Mouse (Mus musculus): ENCODE results near the gene Esrrb.

The Esrrb gene

DNA sequence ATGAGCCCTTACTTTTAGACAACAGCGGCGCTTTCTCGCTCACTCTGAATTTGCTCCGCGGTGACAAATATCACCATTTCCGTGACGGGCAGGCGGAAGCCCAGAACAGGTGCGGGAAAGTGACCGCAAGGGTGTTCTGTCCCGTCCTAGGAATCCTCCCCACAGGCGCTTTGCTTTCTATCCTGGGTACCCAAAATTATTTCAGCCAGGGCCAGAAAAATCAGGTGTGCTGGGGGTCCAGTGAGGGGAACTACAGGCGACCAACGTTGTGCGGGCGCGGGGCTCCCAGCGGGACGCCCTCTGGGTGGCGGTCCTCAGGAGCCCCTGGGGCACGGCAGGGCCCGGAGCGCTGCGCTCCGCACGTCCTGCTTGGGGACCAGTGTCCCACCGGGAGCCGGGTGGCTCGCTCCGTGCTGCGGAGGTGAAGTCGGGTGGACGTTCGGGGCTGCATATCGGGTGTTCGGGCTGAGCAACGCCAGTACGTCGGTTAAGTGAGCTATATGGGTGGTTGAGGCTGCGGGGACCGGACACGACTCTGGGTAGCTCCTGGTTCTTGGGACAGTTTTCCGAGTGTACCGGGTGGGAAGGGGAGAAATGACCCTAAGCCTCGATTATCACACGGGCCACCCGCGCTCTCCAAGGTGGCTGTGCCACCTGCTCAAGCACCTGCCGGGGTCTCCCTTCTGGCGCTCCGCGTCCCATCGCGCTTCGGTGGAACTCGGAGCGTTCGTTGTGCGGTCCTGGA, 61.4 kb downstream of the Esrrb start:
- DNase-seq: no peak

DNA sequence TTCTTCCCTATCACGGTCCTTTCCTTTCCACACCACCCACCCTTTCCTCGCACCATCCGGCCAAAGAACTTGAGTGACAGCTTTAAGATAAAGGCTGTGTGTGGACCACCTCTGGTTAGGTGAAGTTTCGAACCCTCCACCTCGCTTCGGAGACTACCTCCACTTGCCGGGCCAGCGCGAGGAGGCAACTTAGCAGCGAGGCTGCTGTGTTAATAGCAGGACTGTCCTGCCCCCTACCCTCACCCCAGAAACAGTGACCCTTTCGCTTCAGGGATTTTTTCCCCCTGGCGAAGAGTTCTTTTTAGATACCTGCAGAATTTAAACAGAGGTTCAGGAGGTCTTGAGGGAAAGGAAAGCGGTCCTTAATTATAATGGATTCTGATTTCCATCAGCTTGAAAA, 62.2 kb downstream of the Esrrb start:
- no peak for DNase-seq

DNA sequence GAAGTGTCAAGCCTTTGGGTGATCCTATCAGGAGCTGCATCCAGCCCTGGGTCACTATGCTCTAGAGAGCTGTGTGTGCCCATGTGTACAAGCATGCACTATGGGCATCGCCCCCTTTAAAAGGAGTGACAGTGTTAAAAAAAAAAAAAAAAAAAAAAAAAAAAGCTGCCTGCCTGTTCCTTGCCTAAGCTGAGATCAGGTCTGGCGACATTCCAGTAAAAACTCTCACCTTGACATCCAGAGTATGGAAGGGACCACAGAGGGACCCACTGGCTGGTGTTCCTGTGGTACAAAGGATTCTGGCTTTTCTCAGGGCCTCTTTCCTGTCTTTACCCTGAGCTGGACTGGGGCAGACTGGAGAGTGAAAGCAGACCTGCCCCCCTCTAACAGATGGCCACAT, 66.7 kb downstream of the Esrrb start:
- DNase-seq: no peak

DNA sequence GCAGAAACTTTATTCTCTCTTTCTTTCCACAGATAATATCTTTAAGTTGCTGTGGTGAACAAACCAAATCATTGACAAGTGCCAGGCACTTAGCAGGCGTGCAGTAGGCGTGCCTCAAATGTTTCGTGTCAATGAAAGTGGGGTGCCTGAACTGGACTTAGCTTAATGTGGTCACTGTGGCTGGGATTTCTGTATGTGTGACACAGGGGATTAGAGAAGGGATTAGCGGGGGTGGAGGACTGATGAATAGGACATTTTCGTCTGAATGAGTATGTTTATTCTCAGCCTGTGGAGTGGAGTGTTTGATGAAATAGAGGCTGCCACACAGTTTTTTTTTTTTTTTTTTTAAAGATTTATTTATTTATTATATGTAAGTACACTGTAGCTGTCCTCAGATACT, 70.8 kb downstream of the Esrrb start:
- DNase-seq: no peak

DNA sequence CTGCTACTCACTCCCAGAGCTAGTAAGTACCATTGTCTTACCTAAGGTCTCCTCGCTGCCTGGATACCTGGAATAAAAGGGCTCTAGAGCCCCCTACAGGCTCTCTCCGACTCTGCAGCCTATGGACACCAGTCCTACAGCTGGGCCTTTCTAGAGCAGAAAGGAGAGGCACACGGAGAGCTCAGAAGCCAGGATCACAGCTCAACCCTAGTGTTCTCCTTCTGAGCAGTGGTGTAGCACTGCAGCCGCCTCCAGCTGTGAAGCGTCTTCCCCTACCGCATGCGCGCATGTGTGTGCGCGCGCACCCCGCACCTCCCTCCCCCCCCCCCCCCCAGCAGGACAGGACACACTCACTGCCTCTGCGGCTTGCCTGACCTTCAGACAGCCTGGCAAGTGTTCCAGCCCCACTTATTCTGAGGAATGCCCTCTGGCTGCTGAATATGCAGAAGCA, 72.5 kb downstream of the Esrrb start:
- DNase-seq: peak; percentile 73

DNA sequence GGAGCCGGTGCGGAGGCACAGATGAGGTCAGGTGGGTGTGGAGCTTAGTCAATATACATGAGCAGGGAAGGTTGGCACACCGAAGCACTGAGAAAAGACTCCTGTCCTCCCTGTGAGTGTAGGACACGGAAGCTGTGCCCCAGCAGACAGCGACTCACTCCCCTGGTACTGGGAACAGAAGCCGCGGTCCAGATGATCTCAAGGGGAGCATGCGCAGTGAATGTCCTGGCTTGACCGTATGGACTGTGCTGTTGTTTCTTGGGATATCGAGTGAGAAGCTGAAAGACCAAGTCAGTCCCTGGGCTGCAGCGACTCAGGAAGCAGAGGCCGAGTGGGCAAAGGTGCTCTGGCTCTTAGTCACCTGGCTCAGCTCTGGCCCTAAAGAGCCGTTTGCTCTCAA, 74.7 kb downstream of the Esrrb start:
- no peak for DNase-seq

DNA sequence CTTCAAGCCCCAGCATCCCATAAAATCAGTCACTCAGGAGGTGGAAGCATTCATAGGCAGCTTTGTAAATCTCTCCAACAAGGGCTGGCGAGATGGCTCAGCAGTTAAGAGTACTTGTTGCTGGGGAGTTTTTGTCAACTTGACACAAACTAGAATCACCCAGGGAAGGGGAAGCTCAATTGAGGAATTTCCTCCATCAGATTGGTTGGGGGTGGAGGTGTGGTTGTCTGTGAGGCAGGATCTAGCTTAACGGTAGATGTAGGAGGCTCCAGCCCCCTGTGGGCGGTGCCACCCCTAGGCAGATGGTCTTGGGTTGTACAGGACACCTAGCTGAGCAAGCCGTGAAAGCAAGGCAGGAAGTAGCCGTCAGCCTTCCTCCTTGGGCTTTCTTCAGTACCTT, 89.9 kb downstream of the Esrrb start:
- DNase-seq: no peak

DNA sequence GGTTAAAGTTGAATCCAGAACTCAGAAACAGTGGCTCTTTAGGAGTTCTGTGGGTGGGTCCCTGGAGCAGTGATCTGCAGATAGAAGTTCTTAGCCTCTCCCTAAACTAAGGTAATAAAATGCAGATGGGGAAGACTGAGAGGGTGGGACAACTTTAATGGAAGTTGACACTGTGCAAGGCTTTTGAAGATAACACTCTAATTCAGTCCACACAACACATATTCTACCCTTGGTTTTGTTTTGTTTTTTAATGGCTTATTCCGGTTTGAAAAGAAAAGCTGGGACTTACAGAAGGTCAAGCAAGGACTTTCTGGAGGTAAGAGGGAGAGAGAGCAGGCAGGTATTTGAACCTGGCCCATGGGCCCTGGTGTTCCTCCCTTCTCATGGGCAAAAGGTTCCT, 94.1 kb downstream of the Esrrb start:
- no peak for DNase-seq

DNA sequence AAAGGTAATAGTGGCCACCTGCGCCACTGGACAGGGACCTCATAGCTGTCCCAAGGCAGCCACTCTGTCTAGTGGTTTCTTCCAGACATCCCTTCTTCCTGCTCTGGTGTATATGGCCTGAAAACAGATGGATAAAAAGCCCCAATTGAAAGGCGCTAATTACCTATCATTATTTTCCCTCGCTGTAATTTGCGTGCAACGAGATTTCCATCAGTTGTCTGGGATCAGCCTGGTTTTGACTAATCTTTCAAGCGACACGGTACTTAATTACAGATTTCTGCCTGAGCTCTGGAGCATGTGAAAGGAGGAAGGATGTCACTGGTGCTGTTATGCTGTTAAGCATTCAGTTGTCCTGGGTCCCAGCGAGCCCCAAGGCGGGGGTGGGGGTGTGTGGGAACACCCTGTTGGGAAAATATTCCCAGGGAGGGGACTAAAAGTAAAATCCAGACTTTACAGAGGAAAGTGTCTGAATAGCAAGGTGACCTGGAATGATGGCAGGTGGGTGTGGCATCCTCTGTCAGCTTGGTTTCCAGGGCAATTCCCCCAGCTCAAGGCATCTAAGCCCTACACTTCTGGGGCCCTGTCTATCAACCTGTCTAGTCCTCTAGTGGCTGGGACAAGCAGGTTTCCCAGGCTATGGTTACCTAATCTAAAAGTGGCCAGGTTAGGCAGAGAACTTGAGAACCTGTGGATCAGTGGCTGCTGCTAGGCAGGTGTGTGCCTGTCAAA, 102.0 kb downstream of the Esrrb start:
- DNase-seq: no peak

DNA sequence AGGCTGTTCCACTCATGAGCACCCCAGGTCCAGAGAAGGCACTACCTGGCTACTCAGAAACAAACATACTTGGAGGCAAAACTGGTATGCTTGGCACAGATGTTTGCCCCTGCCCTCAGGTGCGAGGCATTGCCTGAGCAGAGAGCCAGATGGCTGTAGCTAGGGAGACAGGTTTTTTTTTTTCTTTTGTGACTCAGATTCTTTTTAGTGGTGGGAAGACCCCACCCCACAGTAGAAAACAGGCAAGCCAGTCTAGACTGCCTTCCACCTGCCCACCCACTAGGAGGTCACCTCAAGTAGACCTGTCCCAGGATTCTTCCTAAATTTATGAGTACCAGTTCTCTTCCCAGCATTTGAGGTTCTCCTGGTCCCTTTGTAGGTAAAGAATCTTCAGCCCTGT, 103.5 kb downstream of the Esrrb start:
- DNase-seq: no peak

DNA sequence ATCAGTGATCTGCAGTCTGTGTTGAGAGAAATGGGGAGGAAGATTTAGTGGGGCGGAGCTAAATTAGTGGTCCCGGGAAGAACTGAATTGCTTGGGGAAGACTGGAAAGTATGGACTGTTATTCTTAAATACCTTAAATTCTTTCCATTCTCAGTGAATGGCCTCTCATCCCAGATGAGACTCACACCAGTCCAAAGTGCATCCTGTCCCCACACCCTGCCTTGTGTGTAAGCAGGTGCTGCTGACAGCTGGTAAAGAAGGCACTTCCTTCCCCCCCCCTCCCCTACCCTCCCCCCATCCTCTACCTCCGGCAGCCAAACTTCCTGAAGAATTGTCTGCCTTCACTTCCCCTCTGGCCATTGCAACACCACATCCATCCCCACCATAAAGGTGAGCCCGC, 105.3 kb downstream of the Esrrb start:
- DNase-seq: no peak

DNA sequence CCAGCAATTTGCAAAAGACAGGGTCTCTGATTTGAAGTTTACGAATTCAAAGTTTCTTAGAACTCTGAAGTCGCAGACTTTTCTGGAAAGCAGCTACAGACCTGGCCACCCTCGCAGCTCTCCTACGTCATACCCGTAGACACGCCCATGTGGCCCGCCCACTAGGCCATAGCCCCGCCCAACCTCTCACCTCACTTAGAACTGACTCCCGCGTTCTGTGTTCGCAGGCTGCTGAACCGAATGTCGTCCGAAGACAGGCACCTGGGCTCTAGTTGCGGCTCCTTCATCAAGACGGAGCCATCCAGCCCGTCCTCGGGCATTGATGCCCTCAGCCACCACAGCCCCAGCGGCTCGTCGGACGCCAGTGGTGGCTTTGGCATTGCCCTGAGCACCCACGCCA, 109.0 kb downstream of the Esrrb start:
- DNase-seq: no peak

DNA sequence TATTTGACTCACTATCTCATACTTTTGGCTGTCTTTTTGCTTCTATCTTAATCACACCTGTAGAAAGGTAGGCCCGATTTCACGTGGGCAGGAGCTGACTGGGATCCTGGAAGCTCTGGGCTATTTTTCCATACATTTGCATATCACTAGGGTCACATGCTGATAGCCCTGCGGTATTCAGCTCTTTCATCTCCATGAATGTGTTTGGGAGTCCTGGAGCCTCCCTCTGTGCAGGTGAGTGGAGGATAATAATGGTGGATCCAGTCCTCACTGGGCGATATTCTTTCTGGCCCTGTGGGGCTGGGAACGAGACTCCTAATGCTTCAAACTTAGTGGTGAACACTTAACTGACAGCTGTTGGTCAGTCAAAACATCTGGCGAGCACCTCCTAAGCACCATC, 110.0 kb downstream of the Esrrb start:
- no peak for DNase-seq

DNA sequence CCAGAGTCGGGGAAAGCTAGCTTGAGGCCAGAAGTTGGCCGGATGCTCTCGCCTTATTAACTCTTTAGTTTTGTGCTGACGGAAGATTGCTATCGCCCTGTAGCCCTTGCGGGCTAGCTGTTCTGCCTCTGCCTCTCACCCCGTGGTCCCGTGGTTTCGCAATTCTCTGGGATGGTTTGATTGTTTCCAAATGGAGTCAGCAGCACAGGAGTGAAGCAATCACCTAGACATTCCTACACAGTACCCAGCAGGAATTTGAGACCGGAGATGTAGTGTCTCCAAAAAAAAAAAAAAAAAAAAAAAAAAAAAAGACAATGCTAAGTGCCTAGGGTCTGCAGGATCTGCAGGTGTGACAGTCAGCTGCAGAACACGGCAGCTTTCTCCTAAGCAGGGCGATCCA, 112.7 kb downstream of the Esrrb start:
- DNase-seq: no peak

DNA sequence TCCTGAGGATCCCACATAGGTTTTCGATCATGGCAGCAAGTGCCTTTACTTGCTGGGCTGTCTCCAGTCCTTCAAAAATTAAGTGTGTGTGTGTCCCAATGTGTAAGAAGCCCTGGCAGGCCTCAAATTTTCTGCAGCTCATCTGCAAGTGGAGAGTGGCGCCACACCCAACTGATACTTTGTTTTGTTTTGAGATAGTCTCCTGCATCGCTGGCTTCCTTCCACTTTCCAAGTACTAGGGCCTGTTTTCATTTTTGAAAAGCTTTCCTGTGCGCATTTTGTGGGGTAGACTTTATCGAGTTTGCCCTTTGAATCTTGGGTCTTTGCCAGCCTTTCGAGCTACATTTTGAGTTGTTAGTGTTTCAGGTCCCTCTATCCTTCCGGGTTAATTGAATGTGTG, 115.1 kb downstream of the Esrrb start:
- DNase-seq: no peak

DNA sequence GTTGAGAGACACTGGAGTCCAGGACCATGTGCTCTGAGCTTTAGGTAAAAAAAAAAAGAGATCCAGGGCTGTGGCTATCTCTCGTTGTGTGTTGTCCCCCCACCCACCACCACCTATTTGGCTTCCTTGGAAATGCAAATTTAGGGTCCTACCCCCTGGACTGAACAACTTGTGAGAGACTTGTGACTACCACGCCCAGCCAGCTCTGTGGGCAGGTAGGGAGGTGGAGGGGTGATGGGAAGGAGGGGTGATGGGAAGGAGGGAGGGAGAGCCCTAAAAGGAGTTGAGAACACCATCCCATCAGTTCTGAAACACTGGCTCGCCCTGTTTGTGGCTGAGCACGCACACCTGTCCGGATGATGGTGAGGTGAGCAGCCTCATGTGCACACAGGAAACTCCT, 118.0 kb downstream of the Esrrb start:
- DNase-seq: no peak

DNA sequence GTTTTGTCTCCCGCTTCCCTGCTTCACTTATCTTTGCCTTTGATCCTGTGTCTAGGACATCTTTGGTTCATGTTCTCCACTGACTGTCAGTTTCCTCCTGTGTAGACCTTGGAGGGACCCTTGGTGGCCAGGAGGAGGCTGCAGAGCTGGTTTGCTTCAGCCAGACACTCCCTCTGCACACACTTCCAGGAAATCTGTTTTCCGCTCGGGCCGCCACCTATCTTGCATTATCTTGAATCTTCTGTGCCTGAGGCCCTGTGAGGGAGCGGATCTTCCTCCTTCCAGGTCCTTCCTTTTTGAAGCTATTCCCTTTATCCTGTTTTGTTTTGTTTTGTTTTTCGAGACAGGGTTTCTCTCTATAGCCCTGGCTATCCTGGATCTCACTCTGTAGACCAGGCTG, 121.1 kb downstream of the Esrrb start:
- no peak for DNase-seq

DNA sequence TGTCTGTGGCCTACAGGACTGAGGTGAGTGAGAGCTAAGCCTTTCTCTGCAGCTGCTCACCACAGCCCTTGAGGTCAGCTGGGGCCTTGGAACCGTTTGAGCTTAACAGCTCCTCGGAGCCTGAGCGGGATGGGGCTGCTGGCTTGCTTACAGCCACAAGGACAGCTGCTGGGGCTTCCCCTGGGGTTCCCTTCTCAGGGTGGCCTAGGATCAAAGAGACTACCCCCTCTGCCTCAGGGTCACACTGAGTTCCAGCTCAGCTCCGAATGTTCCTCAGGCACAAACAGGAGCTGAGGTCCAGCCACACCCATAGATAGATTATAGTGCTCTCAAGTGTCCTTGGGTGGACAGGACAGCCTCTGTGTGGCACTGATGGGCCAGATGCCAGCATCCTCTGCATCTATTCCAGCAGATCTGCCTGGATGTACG, 122.5 kb downstream of the Esrrb start:
- DNase-seq: no peak

DNA sequence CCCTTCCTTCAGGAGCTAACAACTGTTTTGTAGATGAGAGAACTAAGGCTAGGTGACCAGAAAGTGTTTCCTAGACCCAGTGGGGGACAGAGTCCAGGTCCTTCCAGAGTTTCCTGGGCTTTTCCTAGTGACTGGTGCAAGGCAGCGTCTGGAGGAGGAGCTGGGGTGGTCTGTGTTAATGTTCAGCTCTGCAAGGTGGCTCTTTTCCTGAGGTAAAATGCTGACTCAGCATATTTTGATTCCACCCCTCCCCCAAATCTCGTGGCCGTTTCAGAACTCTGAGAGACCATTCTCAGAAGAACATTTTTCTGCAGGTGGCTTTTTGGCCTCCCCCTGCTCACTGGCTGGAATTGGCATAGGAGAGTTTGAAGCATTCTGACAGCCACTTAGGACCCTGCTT, 127.1 kb downstream of the Esrrb start:
- DNase-seq: no peak

DNA sequence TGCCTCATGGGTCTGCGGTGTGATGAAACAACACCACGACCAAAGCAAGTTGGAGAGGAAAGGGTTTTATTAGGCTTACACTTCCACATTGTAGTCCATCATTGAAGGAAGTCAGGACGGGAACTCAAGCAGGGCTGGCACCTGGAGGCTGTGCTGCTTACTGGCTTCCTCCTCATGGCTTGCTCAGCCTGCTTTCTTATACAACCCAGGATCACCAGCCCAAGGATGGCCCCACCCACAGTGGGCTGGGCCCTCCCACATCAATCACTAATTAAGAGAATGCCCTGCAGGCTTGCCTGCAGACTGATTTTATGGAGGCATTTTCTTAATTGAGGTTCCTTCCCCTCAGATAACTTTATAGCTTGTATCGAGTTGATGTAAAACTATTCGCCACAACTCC, 129.1 kb downstream of the Esrrb start:
- no peak for DNase-seq

DNA sequence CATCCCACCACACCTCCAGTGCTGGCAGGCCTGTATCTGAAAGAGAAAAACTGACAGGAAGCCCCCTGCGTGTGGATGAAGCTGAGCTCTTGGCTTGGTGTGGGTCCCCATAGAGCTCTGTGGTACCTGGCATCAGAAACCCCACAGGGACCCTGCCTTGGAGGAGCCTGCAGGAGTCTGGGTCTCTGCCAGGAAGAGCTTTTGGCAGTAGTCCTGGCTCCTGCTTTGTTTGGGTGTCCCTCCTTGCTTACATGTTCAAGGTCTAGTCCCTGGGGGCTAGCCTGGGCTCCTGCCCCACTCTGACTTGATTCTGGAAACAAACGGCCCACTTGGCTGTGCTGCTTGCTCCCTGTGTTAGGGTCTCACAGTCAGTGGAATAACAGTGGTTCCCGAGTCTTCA, 130.6 kb downstream of the Esrrb start:
- DNase-seq: no peak

DNA sequence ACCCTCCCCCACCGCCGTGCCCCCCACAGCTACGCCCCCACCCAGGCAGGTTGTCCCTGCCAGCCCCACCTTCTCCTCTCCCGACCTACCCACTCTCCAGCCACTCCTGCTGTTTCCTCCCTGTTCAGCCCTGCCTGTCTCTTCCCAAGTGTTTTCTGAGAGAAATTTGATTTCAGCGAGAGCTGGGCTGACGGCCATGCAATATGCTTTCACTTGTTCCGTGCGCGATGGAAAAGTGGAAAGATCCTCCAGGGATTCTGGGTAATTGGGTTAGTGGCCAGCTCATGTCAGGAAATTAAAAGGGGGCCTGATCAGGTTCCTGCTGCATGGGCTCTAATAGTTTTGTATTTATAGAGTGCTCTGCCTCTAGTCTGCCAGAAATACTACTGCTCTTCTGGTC, 131.9 kb downstream of the Esrrb start:
- DNase-seq: no peak

DNA sequence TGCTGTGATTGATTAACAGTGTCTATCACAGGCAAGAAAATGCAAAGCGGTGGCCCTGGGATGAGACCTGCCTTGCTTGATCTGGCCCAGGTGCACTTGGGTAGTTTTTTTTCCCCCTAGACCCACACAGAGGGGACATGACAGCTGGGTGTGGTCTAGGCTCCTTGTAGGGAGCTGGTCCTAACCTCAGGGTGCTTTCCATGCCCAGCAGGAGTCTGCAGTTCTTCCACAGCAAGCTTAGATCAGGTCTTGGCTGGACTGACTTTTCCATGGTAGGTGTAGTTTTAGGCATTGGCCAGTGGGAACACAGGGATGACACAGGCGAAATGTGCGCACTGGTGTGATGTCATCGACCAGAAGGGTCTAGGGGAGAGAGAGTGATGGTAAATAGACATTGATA, 136.2 kb downstream of the Esrrb start:
- no peak for DNase-seq

DNA sequence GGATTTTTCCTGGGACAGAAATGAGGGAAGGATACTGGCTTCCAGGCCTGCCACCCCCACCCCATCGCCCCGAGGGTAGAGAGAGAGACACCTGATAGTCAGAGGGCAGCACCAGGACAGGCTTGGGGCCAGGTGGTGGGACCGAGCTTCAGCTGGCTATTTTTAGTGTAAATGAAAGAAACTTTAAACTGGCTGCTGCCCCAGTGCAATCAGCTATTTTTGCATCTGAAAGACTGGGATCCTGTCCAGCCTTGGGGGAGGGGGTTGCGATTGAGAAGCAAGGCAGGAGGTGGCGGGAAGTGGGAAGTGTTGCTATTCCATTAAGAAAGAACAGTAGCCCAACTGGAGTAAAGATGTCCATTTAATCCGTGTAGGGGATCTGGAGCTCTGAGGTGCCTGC, 137.8 kb downstream of the Esrrb start:
- DNase-seq: no peak

DNA sequence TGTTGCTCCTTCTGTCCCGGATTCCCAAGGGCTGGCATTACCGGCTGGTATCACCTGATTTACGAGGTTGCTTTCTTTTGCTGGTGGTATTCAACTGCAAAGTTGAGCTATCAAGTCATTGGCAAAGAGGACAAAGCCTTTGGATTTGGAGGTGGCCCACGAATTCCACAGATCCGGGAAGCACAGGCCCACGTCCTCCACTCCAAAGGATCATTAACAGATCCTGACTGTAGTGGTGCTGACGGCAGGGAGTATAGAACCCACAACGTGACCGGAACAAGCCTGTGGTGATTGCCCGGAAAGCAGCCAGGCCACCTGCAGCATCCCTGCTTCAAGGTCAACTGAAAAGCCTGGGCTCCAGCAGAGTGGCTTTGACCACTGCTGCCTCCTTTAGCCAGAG, 140.8 kb downstream of the Esrrb start:
- no peak for DNase-seq
